Mouse (Mus musculus) midbrain, embryonic 13.5 days (tissue): ENCODE measurements around the gene Sdc3. TPM values are rescaled to one million over a fixed set of nuclear protein-coding genes. Genes with fewer than 3 reads are reported as not detected.

ENCODE experiments used
- ATAC-seq: fragments of 200-750 bp; cut with Nextera tagmentation; 2 replicates; pipeline ENCODE4 v1.8.0; 2017; ENCODE audit warnings: mild to moderate bottlenecking, moderate TSS enrichment, moderate library complexity
- H3K27ac ChIP-seq: fragments of 300-500 bp; sonication (generic); 2 replicates; pipeline ENCODE4 v1.5.1; 2015; ENCODE audit warnings: inconsistent platforms, mild to moderate bottlenecking, moderate library complexity
- H3K27me3 ChIP-seq: fragments of 300-500 bp; sonication (generic); 2 replicates; pipeline ENCODE4 v1.6.1; 2015; ENCODE audit warnings: mild to moderate bottlenecking, inconsistent platforms
- H3K36me3 ChIP-seq: fragments of 300-500 bp; sonication (generic); 2 replicates; pipeline ENCODE4 v1.6.1; 2015; ENCODE audit warnings: mild to moderate bottlenecking, inconsistent platforms
- H3K4me1 ChIP-seq: fragments of 300-500 bp; sonication (generic); replicated peaks from 2 replicates; pipeline ENCODE4 v1.6.1; 2015; ENCODE audit warnings: inconsistent platforms
- H3K4me2 ChIP-seq: fragments of 300-500 bp; sonication (generic); replicated peaks from 2 replicates; pipeline ENCODE4 v1.6.1; 2015; ENCODE audit warnings: moderate library complexity, mild to moderate bottlenecking, inconsistent platforms
- H3K4me3 ChIP-seq: fragments of 300-500 bp; sonication (generic); replicated peaks from 2 replicates; pipeline ENCODE4 v1.5.1; 2015; ENCODE audit warnings: mild to moderate bottlenecking, inconsistent platforms
- H3K9ac ChIP-seq: fragments of 300-500 bp; sonication (generic); replicated peaks from 2 replicates; pipeline ENCODE4 v1.6.1; 2015; ENCODE audit warnings: mild to moderate bottlenecking, inconsistent platforms
- H3K9me3 ChIP-seq: fragments of 300-500 bp; sonication (generic); 2 replicates; pipeline ENCODE4 v1.6.1; 2016; ENCODE audit warnings: mild to moderate bottlenecking, inconsistent platforms
- WGBS: fragments of 180-500 bp; shearing (Covaris S2); methylation state at CpG from one replicate; pipeline ENCODE4 v1.1.7; 2015; 5-methylcytosine and 5-hydroxymethylcytosine counted together
- polyA plus RNA-seq: library from polyadenylated mRNA; unstranded; fragments of >200 nt; fragmentation: Nextera tagmentation; extraction: Ambion mirVana; gene quantifications from 2 replicates; pipeline ENCODE4 v1.2.1, GENCODE M21; 2015

Gene Sdc3
- polyA plus RNA-seq, 1 experiment from 2014 or later: 72.9 TPM

GRCm38 (mm10) chr4:130865901-130866371, 73.6 kb downstream of the Sdc3 start:
- Histone ChIP-seq H3K27ac (peak overlapping the region; percentile 80), H3K4me2 (peak overlapping the region; percentile 37; the same call in 1 of the 2 replicates), H3K9me3 (no peaks in the 10 kb centered on the region), H3K4me3 (no peak overlapping the region), H3K9ac (no peak overlapping the region), H3K36me3 (no peaks in the 10 kb centered on the region), H3K27me3 (peaks cover 75% of the 10 kb centered on the region), H3K4me1 (peaks cover 55% of the 10 kb centered on the region)
- 7% methylated on average over 8 of the region's 8 CpGs for WGBS
- ATAC-seq: peak; percentile 62

- no peak for ATAC-seq
- peaks cover 73% of the 10 kb centered on the region for H3K27me3 ChIP-seq
- H3K9me3 ChIP-seq: no peaks in the 10 kb centered on the region
- H3K36me3 ChIP-seq: no peaks in the 10 kb centered on the region
- H3K9ac ChIP-seq: no peak overlapping the region
- 78% methylated on average over 6 of the region's 6 CpGs for WGBS
- no peak overlapping the region for H3K4me2 ChIP-seq
- no peak overlapping the region for H3K4me3 ChIP-seq
- no peak overlapping the region for H3K27ac ChIP-seq
- H3K4me1 ChIP-seq: peaks cover 51% of the 10 kb centered on the region
Observed at GRCm38 (mm10) chr4:130867940-130868339, 75.6 kb downstream of the Sdc3 start.

- no peak overlapping the region for H3K27ac ChIP-seq
- ATAC-seq: no peak
- peaks cover 66% of the 10 kb centered on the region for H3K27me3 ChIP-seq
- no peak overlapping the region for H3K9ac ChIP-seq
- H3K4me1 ChIP-seq: peaks cover 52% of the 10 kb centered on the region
- H3K9me3 ChIP-seq: no peaks in the 10 kb centered on the region
- H3K4me2 ChIP-seq: no peak overlapping the region
- WGBS: 54% methylated on average over 5 of the region's 5 CpGs
- no peaks in the 10 kb centered on the region for H3K36me3 ChIP-seq
- H3K4me3 ChIP-seq: no peak overlapping the region
Observed at GRCm38 (mm10) chr4:130868803-130869202, 76.5 kb downstream of the Sdc3 start.

DNA sequence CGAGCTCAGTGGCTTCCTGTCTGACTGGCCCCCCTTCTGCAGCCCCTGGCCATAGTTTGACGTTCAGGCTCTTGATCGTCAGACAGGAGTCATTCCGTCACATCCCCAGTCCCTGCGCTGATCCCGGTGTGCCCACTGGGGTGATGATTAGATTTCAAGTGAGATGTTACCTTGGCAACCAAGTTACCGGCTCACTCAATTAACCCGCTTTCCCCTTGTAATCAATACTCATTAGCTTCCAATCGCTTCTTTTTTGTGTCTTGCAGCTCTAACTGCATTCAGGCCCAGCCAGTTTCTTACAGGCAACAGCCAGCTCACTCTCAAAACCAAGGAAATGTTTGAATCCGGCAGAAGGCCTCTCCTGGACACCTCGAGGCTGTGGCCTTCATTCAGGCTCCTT, 80.1 kb downstream of the Sdc3 start:
- Histone ChIP-seq H3K4me1 (peaks cover 41% of the 10 kb centered on the region), H3K9ac (peak overlapping the region; percentile 36; the same call in 1 of the 2 replicates), H3K27ac (peak overlapping the region; percentile 63), H3K4me3 (no peak overlapping the region), H3K9me3 (no peaks in the 10 kb centered on the region), H3K27me3 (peaks cover 65% of the 10 kb centered on the region), H3K36me3 (no peaks in the 10 kb centered on the region), H3K4me2 (no peak overlapping the region)
- 21% methylated on average over 11 of the region's 11 CpGs for WGBS
- ATAC-seq: 0 out of 2 replicates have a peak, but pooled peaks have one; percentile 21

- Histone ChIP-seq H3K36me3 (no peaks in the 10 kb centered on the region), H3K4me2 (no peak overlapping the region), H3K27ac (no peak overlapping the region; the same call in 1 of the 2 replicates), H3K4me3 (no peak overlapping the region), H3K27me3 (peaks cover 61% of the 10 kb centered on the region), H3K4me1 (peaks cover 40% of the 10 kb centered on the region), H3K9me3 (no peaks in the 10 kb centered on the region), H3K9ac (no peak overlapping the region)
- no peak for ATAC-seq
- WGBS: 89% methylated on average over 5 of the region's 5 CpGs
Observed at GRCm38 (mm10) chr4:130873440-130873839, 81.1 kb downstream of the Sdc3 start.

GRCm38 (mm10) chr4:130874601-130875000, 82.3 kb downstream of the Sdc3 start:
- H3K9ac ChIP-seq: no peak overlapping the region
- peak overlapping the region; percentile 59 for H3K27ac ChIP-seq
- peaks cover 43% of the 10 kb centered on the region for H3K4me1 ChIP-seq
- 11% methylated on average over 10 of the region's 10 CpGs for WGBS
- H3K4me3 ChIP-seq: no peak overlapping the region
- peaks cover 57% of the 10 kb centered on the region for H3K27me3 ChIP-seq
- H3K36me3 ChIP-seq: no peaks in the 10 kb centered on the region
- no peaks in the 10 kb centered on the region for H3K9me3 ChIP-seq
- H3K4me2 ChIP-seq: no peak overlapping the region
- ATAC-seq: peak; percentile 55

Other genes with a start within 250 kb of the Sdc3 start
- gene Nkain1, start 218.4 kb upstream of the Sdc3 start, polyA plus RNA-seq: 8.5 and 14.3 TPM in 2 replicates
- 120 TPM in 2 replicates for gene Pum1, start 129.2 kb upstream of the Sdc3 start, polyA plus RNA-seq
- gene Laptm5, start 120.6 kb downstream of the Sdc3 start, polyA plus RNA-seq: 21.8 and 23.7 TPM in 2 replicates
- 0.13 TPM in 1 of 2 replicates, not detected in the other for gene Matn1, start 151.8 kb downstream of the Sdc3 start, polyA plus RNA-seq